Comparison of ENCODE assay signal across 9 mouse cellular contexts in genomic region chr5:120571056-120571740, GRCm38 (mm10). TPM values are rescaled to one million over a fixed set of nuclear protein-coding genes. Genes with fewer than 3 reads are reported as not detected.
DNase-seq lines count a peak whose midpoint lies in the region; ATAC-seq and TF ChIP-seq lines count a peak whose summit lies in the region.
"Had no signal": no experiment of that assay in that cellular context is flagged by ENCODE, and none has a peak within 500 bp of the region (broad histone marks: within the 10 kb centered on the region; RNA-seq: fewer than 3 reads in every experiment).

No protein-coding gene starts in this region.

- no peak overlapping the region for H3K4me3 ChIP-seq in midbrain, embryonic 16.5 days (ENCODE audit: low read depth, low read length)
- H3K4me3 ChIP-seq in midbrain, embryonic 11.5 days (ENCODE audit: low read depth, low read length), result no peak overlapping the region
- no peak overlapping the region for H3K4me3 ChIP-seq in stomach, postnatal 0 days (ENCODE audit: low read depth, low read length)

- no peak overlapping the region for H3K4me2 ChIP-seq in midbrain, embryonic 16.5 days (ENCODE audit: low read length)
- no peak overlapping the region for H3K4me2 ChIP-seq in midbrain, embryonic 11.5 days
- no peak overlapping the region for H3K4me2 ChIP-seq in stomach, postnatal 0 days (replicated peaks; ENCODE audit: low read depth)

- no peaks in the 10 kb centered on the region for H3K9me3 ChIP-seq in midbrain, embryonic 16.5 days (replicated peaks; ENCODE audit: control insufficient read depth, low read length, poor library complexity, severe bottlenecking)
- no peaks in the 10 kb centered on the region for H3K9me3 ChIP-seq in midbrain, embryonic 11.5 days (ENCODE audit: control insufficient read depth, low read length)
- H3K9me3 ChIP-seq in stomach, postnatal 0 days (ENCODE audit: control insufficient read depth, low read length), result no peaks in the 10 kb centered on the region

- 0 out of 2 replicates have a peak overlapping the region, but pooled peaks have one; percentile 24 for H3K27ac ChIP-seq in midbrain, embryonic 16.5 days (ENCODE audit: low read length)
- no peak overlapping the region for H3K27ac ChIP-seq in midbrain, embryonic 11.5 days (ENCODE audit: low read depth, low read length)
- peak overlapping the region; percentile 71 for H3K27ac ChIP-seq in stomach, postnatal 0 days (replicated peaks)
- H3K27ac ChIP-seq: liver, embryonic 14.5 days had no signal

- no peak for TF ChIP-seq EP300 in stomach, postnatal 0 days (optimal IDR thresholded peaks at IDR 0.05)

- no peaks in the 10 kb centered on the region for H3K27me3 ChIP-seq in midbrain, embryonic 16.5 days (ENCODE audit: control insufficient read depth, insufficient read depth, low read depth, low read length)
- H3K27me3 ChIP-seq in midbrain, embryonic 11.5 days (ENCODE audit: control insufficient read depth, insufficient read depth, low read length), result no peaks in the 10 kb centered on the region
- no peaks in the 10 kb centered on the region for H3K27me3 ChIP-seq in stomach, postnatal 0 days (ENCODE audit: control insufficient read depth, insufficient read depth, low read length)

- peaks cover 35% of the 10 kb centered on the region for H3K4me1 ChIP-seq in midbrain, embryonic 16.5 days (ENCODE audit: control insufficient read depth, insufficient read depth, low read length)
- peaks cover 27% of the 10 kb centered on the region for H3K4me1 ChIP-seq in midbrain, embryonic 11.5 days (ENCODE audit: control insufficient read depth, insufficient read depth, low read length)
- H3K4me1 ChIP-seq in stomach, postnatal 0 days (replicated peaks; ENCODE audit: control insufficient read depth, insufficient read depth), result peaks cover 20% of the 10 kb centered on the region

- no peak for TF ChIP-seq CTCF in stomach, postnatal 0 days (IDR thresholded peaks at IDR 0.05; ENCODE audit: low read depth)

- no peak overlapping the region for H3K9ac ChIP-seq in midbrain, embryonic 16.5 days (ENCODE audit: low read depth, low read length)
- no peak overlapping the region for H3K9ac ChIP-seq in midbrain, embryonic 11.5 days (ENCODE audit: low read length)
- H3K9ac ChIP-seq in stomach, postnatal 0 days (ENCODE audit: low read length), result no peak overlapping the region
- H3K9ac ChIP-seq: liver, embryonic 14.5 days had no signal

- no peaks in the 10 kb centered on the region for H3K36me3 ChIP-seq in midbrain, embryonic 16.5 days (ENCODE audit: control insufficient read depth, insufficient read depth, low read length)
- H3K36me3 ChIP-seq in midbrain, embryonic 11.5 days (ENCODE audit: control insufficient read depth, insufficient read depth, low read length), result no peaks in the 10 kb centered on the region
- H3K36me3 ChIP-seq in stomach, postnatal 0 days (ENCODE audit: control insufficient read depth, insufficient read depth, low read length), result no peaks in the 10 kb centered on the region

- no peak for DNase-seq in frontal cortex, postnatal 25 days (ENCODE audit: low spot score in 2 of 2)
- DNase-seq in midbrain, embryonic 11.5 days (ENCODE audit: low spot score, missing footprints), result no peak
- peak; percentile 78 for DNase-seq in kidney, postnatal 10 days
- no peak for DNase-seq in stomach, postnatal 0 days (ENCODE audit: low spot score)
- DNase-seq in adrenal gland, adult 2 months, result no peak
- DNase-seq in gastrocnemius, postnatal 4 days (ENCODE audit: low spot score in 2 of 2), result no peak

- 48% methylated on average over 14 of the region's 14 CpGs for WGBS in midbrain, embryonic 16.5 days
- WGBS in midbrain, embryonic 11.5 days, result 62% methylated on average over 14 of the region's 14 CpGs
- WGBS in stomach, postnatal 0 days, result 57% methylated on average over 14 of the region's 14 CpGs

- ATAC-seq in frontal cortex, adult (ENCODE audit: low TSS enrichment), result 0 out of 2 replicates have a peak, but pooled peaks have one; percentile 42
- no peak for ATAC-seq in midbrain, embryonic 16.5 days
- no peak for ATAC-seq in midbrain, embryonic 11.5 days (ENCODE audit: low FRiP score)
- no peak; the same call in 1 of the 2 replicates for ATAC-seq in stomach, postnatal 0 days (ENCODE audit: low FRiP score, low TSS enrichment)

RNA-seq across cellular contexts. Expression of gene Tpcn1, which starts 17.3 kb away (rescaled TPM):
- 13.1 and 13.5 TPM in 2 replicates for polyA plus RNA-seq in midbrain, embryonic 16.5 days (2015; fragmentation: Nextera tagmentation; extraction: Ambion mirVana)
- 8.6 and 10.8 TPM in 2 replicates for polyA plus RNA-seq in midbrain, embryonic 11.5 days (2014; fragmentation: Nextera tagmentation; extraction: Ambion mirVana)
- polyA plus RNA-seq in stomach, postnatal 0 days (2015; fragmentation: Nextera tagmentation; extraction: Ambion mirVana), result 12.7 and 13.9 TPM in 2 replicates
- 10 to 100 TPM; 38.1 to 51.3 TPM for total RNA-seq in adrenal gland, adult 2 months (2021)
- 48.9 and 59.8 TPM in 2 replicates for polyA plus RNA-seq in adrenal gland, adult 2 months (2012; rRNA removed)
- total RNA-seq in gastrocnemius, postnatal 4 days (2021), result 10 to 100 TPM; 77.7 to 81.3 TPM

RNA-seq across cellular contexts. Expression of gene Iqcd, which starts 17.6 kb away (rescaled TPM):
- 2.0 and 2.1 TPM in 2 replicates for polyA plus RNA-seq in midbrain, embryonic 16.5 days (2015; fragmentation: Nextera tagmentation; extraction: Ambion mirVana)
- 0.25 and 0.51 TPM in 2 replicates for polyA plus RNA-seq in midbrain, embryonic 11.5 days (2014; fragmentation: Nextera tagmentation; extraction: Ambion mirVana)
- polyA plus RNA-seq in stomach, postnatal 0 days (2015; fragmentation: Nextera tagmentation; extraction: Ambion mirVana), result 0.25 and 0.36 TPM in 2 replicates
- total RNA-seq in adrenal gland, adult 2 months (2021), result under 1 TPM; 0.29 to 0.55 TPM
- 0.29 and 0.49 TPM in 2 replicates for polyA plus RNA-seq in adrenal gland, adult 2 months (2012; rRNA removed)
- total RNA-seq in gastrocnemius, postnatal 4 days (2021), result under 1 TPM; 0.16 to 0.37 TPM

RNA-seq across cellular contexts. Expression of gene Rita1, which starts 41.2 kb away (rescaled TPM):
- 27.2 and 33.1 TPM in 2 replicates for polyA plus RNA-seq in midbrain, embryonic 16.5 days (2015; fragmentation: Nextera tagmentation; extraction: Ambion mirVana)
- polyA plus RNA-seq in midbrain, embryonic 11.5 days (2014; fragmentation: Nextera tagmentation; extraction: Ambion mirVana), result 7.9 and 8.9 TPM in 2 replicates
- 12.1 TPM in 2 replicates for polyA plus RNA-seq in stomach, postnatal 0 days (2015; fragmentation: Nextera tagmentation; extraction: Ambion mirVana)
- 10 to 100 TPM; 11.6 to 22.7 TPM for total RNA-seq in adrenal gland, adult 2 months (2021)
- polyA plus RNA-seq in adrenal gland, adult 2 months (2012; rRNA removed), result 32.5 and 33.5 TPM in 2 replicates
- 1 to 10 TPM; 6.1 to 7.2 TPM for total RNA-seq in gastrocnemius, postnatal 4 days (2021)

RNA-seq across cellular contexts. Expression of gene Ddx54, which starts 41.3 kb away (rescaled TPM):
- polyA plus RNA-seq in midbrain, embryonic 16.5 days (2015; fragmentation: Nextera tagmentation; extraction: Ambion mirVana), result 38.7 and 39.9 TPM in 2 replicates
- 26.4 and 32.2 TPM in 2 replicates for polyA plus RNA-seq in midbrain, embryonic 11.5 days (2014; fragmentation: Nextera tagmentation; extraction: Ambion mirVana)
- polyA plus RNA-seq in stomach, postnatal 0 days (2015; fragmentation: Nextera tagmentation; extraction: Ambion mirVana), result 22.5 and 23.0 TPM in 2 replicates
- total RNA-seq in adrenal gland, adult 2 months (2021), result 10 to 100 TPM; 46.8 to 49.5 TPM
- 42.7 and 49.6 TPM in 2 replicates for polyA plus RNA-seq in adrenal gland, adult 2 months (2012; rRNA removed)
- 10 to 100 TPM; 28.5 to 29.5 TPM for total RNA-seq in gastrocnemius, postnatal 4 days (2021)
